Mouse (Mus musculus): ENCODE measurements around the gene Hist2h3c1. TPM values are rescaled to one million over a fixed set of nuclear protein-coding genes. Genes with fewer than 3 reads are reported as not detected.
"Not testable (repeated sequence)": the region's sequence is repeated elsewhere in the genome, so short reads cannot be mapped to it uniquely, and the experiment has no call there.

Hist2h3c1 gene
- polyA plus RNA-seq, 1 experiment: not detected

GRCm38 (mm10) chr3:96264404-96264949, 18.0 kb downstream of the Hist2h3c1 start:
- 62% methylated on average over 7 of the region's 7 CpGs for WGBS
- H3K4me3 ChIP-seq (ENCODE audit: control insufficient read depth, insufficient read depth, low read length): no peak overlapping the region

GRCm38 (mm10) chr3:96266132-96266710, 19.7 kb downstream of the Hist2h3c1 start:
- 91% methylated on average over 8 of the region's 8 CpGs for WGBS
- no peak overlapping the region for H3K4me3 ChIP-seq (ENCODE audit: control insufficient read depth, insufficient read depth, low read length)

More at GRCm38 (mm10) chr3:96264404-96264949, 18.0 kb downstream of the Hist2h3c1 start:
- Histone ChIP-seq H3K4me1 (replicated peaks; ENCODE audit: control insufficient read depth, insufficient read depth, low read length) (peaks cover 15% of the 10 kb centered on the region), H3K27me3 (ENCODE audit: control insufficient read depth, insufficient read depth, low read length) (no peaks in the 10 kb centered on the region), H3K27ac (ENCODE audit: control insufficient read depth, insufficient read depth, low read length) (peak overlapping the region; percentile 94), H3K36me3 (ENCODE audit: control insufficient read depth, insufficient read depth, low read length) (no peaks in the 10 kb centered on the region)
- no peak for DNase-seq
- TF ChIP-seq CTCF (IDR thresholded peaks at IDR 0.05; ENCODE audit: borderline replicate concordance, control insufficient read depth, extremely low read depth, insufficient read depth, low read length, poor library complexity): no peak
- TF ChIP-seq POLR2A (IDR thresholded peaks at IDR 0.05; ENCODE audit: control insufficient read depth, extremely low read depth, insufficient read depth, low read length, poor library complexity): no peak

GRCm38 (mm10) chr3:96267541-96267940, 21.1 kb downstream of the Hist2h3c1 start:
- peak overlapping the region; percentile 58 for H3K27ac ChIP-seq (ENCODE audit: control insufficient read depth, insufficient read depth, low read length)
- DNase-seq: no peak
- no peaks in the 10 kb centered on the region for H3K27me3 ChIP-seq (ENCODE audit: control insufficient read depth, insufficient read depth, low read length)
- WGBS: 79% methylated on average over 4 of the region's 4 CpGs
- no peak overlapping the region for H3K4me3 ChIP-seq (ENCODE audit: control insufficient read depth, insufficient read depth, low read length)
- H3K36me3 ChIP-seq (ENCODE audit: control insufficient read depth, insufficient read depth, low read length): no peaks in the 10 kb centered on the region
- H3K4me1 ChIP-seq (replicated peaks; ENCODE audit: control insufficient read depth, insufficient read depth, low read length): peaks cover 10% of the 10 kb centered on the region
- TF ChIP-seq POLR2A (IDR thresholded peaks at IDR 0.05; ENCODE audit: control insufficient read depth, extremely low read depth, insufficient read depth, low read length, poor library complexity) (no peak), CTCF (IDR thresholded peaks at IDR 0.05; ENCODE audit: borderline replicate concordance, control insufficient read depth, extremely low read depth, insufficient read depth, low read length, poor library complexity) (no peak)

More at GRCm38 (mm10) chr3:96266132-96266710, 19.7 kb downstream of the Hist2h3c1 start:
- no peak overlapping the region for H3K27ac ChIP-seq (ENCODE audit: control insufficient read depth, insufficient read depth, low read length)
- no peaks in the 10 kb centered on the region for H3K36me3 ChIP-seq (ENCODE audit: control insufficient read depth, insufficient read depth, low read length)
- no peak for TF ChIP-seq CTCF (IDR thresholded peaks at IDR 0.05; ENCODE audit: borderline replicate concordance, control insufficient read depth, extremely low read depth, insufficient read depth, low read length, poor library complexity)
- TF ChIP-seq POLR2A (IDR thresholded peaks at IDR 0.05; ENCODE audit: control insufficient read depth, extremely low read depth, insufficient read depth, low read length, poor library complexity): no peak
- H3K27me3 ChIP-seq (ENCODE audit: control insufficient read depth, insufficient read depth, low read length): no peaks in the 10 kb centered on the region
- peaks cover 18% of the 10 kb centered on the region for H3K4me1 ChIP-seq (replicated peaks; ENCODE audit: control insufficient read depth, insufficient read depth, low read length)
- no peak for DNase-seq

GRCm38 (mm10) chr3:96268051-96268775, 21.7 kb downstream of the Hist2h3c1 start, which contains the start of gene Hist2h3b:
Hist2h3b (plus strand) TSS chr3:96268654.
- no peaks in the 10 kb centered on the region for H3K27me3 ChIP-seq (ENCODE audit: control insufficient read depth, insufficient read depth, low read length)
- TF ChIP-seq POLR2A (IDR thresholded peaks at IDR 0.05; ENCODE audit: control insufficient read depth, extremely low read depth, insufficient read depth, low read length, poor library complexity) (peak; percentile 95), CTCF (IDR thresholded peaks at IDR 0.05; ENCODE audit: borderline replicate concordance, control insufficient read depth, extremely low read depth, insufficient read depth, low read length, poor library complexity) (no peak)
- H3K27ac ChIP-seq (ENCODE audit: control insufficient read depth, insufficient read depth, low read length): peak within 1 kb of the TSS; percentile 97
- H3K4me1 ChIP-seq (replicated peaks; ENCODE audit: control insufficient read depth, insufficient read depth, low read length): peaks cover 11% of the 10 kb centered on the region
- DNase-seq: peak; percentile 81
- no peaks in the 10 kb centered on the region for H3K36me3 ChIP-seq (ENCODE audit: control insufficient read depth, insufficient read depth, low read length)
- H3K4me3 ChIP-seq (ENCODE audit: control insufficient read depth, insufficient read depth, low read length): peak within 1 kb of the TSS; percentile 62
- WGBS: 23% methylated on average over 30 of the region's 30 CpGs

GRCm38 (mm10) chr3:96268776-96269378, 22.4 kb downstream of the Hist2h3c1 start:
- not testable (repeated sequence) for H3K36me3 ChIP-seq (ENCODE audit: control insufficient read depth, insufficient read depth, low read length); H3K27me3 ChIP-seq (ENCODE audit: control insufficient read depth, insufficient read depth, low read length)
- Histone ChIP-seq H3K4me3 (ENCODE audit: control insufficient read depth, insufficient read depth, low read length) (peak overlapping the region; percentile 62), H3K27ac (ENCODE audit: control insufficient read depth, insufficient read depth, low read length) (peak overlapping the region; percentile 97), H3K4me1 (replicated peaks; ENCODE audit: control insufficient read depth, insufficient read depth, low read length) (peaks cover 14% of the 10 kb centered on the region)
- TF ChIP-seq POLR2A (IDR thresholded peaks at IDR 0.05; ENCODE audit: control insufficient read depth, extremely low read depth, insufficient read depth, low read length, poor library complexity) (peak; percentile 44; the same call in 1 of the 2 replicates), CTCF (IDR thresholded peaks at IDR 0.05; ENCODE audit: borderline replicate concordance, control insufficient read depth, extremely low read depth, insufficient read depth, low read length, poor library complexity) (0 out of 2 replicates have a peak, but pooled peaks have one; percentile 24)
- peak; percentile 44 for DNase-seq
- under 1% methylated on average over 17 of the region's 44 CpGs for WGBS

Measured in thymus, adult 2 months (tissue).